Mouse (Mus musculus): ENCODE results near the gene Gcc2.
"Not testable (repeated sequence)": the region's sequence is repeated elsewhere in the genome, so short reads cannot be mapped to it uniquely, and the experiment has no call there.

DNA sequence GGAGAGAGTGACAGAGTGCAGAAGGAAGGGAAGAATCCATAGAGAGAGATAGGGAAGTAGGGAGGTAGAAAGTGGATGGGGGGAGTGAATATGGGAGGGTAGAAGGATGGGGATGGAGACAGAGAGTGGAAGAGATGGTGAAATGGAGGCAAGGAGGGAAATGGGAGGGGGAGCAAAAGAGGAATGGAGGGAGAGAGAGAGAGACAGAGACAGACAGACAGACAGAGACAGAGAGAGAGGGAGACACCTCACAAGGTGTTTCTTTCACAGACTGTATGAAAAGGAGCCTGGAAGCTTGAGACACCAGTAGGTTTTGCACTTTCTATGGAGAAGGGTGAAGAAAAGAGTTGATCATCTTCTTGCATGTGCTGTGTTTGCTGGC, 21.6 kb upstream of the Gcc2 start:
- TF ChIP-seq USF1 (IDR thresholded peaks at IDR 0.05; ENCODE audit: low read depth); POLR2AphosphoS2 (IDR thresholded peaks at IDR 0.05; ENCODE audit: insufficient read length, low read depth); POLR2A (IDR thresholded peaks at IDR 0.05; ENCODE audit: insufficient read length, low read depth); MYOG (IDR thresholded peaks at IDR 0.05; ENCODE audit: control insufficient read depth in 1 of 3, insufficient read depth in 1 of 3, insufficient read length in 2 of 3, low read depth in 2 of 3); E2F4 (IDR thresholded peaks at IDR 0.05; ENCODE audit: insufficient read depth): not testable (repeated sequence)
